ENCODE assay signal across 22 mouse cellular contexts in the genomic region with DNA sequence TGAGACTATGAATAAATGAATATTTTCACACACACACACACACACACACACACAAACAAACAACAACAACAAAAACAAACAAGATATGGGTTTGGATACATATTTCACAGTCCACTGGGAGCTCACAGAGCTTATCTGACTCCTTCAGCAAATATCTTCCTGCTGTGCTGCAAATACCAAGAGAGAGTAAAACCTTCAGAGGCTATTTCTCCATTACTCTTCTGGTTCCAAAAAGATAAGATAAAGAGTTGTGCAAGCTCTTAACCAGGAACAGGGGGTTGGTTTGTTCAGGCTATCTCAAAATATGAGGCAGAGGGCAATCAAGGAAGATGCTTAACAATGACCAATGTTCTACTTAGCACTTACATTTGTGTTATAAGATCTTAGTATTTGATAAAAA.
A peak's percentile ranks its signal among the peaks of the same experiment; 100 is the strongest.
DNase-seq lines count a peak whose midpoint lies in the region; ATAC-seq and TF ChIP-seq lines count a peak whose summit lies in the region.
"Had no signal": no experiment of that assay in that cellular context is flagged by ENCODE, and none has a peak within 500 bp of the region (broad histone marks: within the 10 kb centered on the region; RNA-seq: fewer than 3 reads in every experiment).

No protein-coding gene starts in this region.

- no peaks in the 10 kb centered on the region for H3K27me3 ChIP-seq in liver, adult 2 months (ENCODE audit: control insufficient read depth, insufficient read depth, low read length)
- H3K27me3 ChIP-seq in liver, embryonic 13.5 days = no peaks in the 10 kb centered on the region
- H3K27me3 ChIP-seq: embryonic facial prominence, embryonic 13.5 days; embryonic facial prominence, embryonic 15.5 days; forebrain, embryonic 12.5 days had no signal

- H3K27ac ChIP-seq in liver, adult 2 months (replicated peaks; ENCODE audit: insufficient read depth, low read depth, low read length) = no peak overlapping the region
- no peak overlapping the region for H3K27ac ChIP-seq in liver, embryonic 13.5 days
- H3K27ac ChIP-seq: embryonic facial prominence, embryonic 13.5 days; embryonic facial prominence, embryonic 15.5 days; forebrain, embryonic 10.5 days; forebrain, embryonic 12.5 days had no signal

- peak; percentile 59 for DNase-seq in liver, adult 2 months (ENCODE audit: extremely low read depth, low read depth, low spot score)
- DNase-seq in liver (no peak), 416B (ENCODE audit: low read depth) (peak; percentile 76)
- DNase-seq in liver, embryonic 13.5 days = no peak
- no peak for DNase-seq in layer of hippocampus, adult 18-20 months (ENCODE audit: low spot score in 2 of 2)
- DNase-seq: adrenal gland, adult 2 months; adrenal gland, postnatal 10 days; adrenal gland, postnatal 25 days; cerebellum, adult 11 months; cerebellum, adult 18-20 months; cerebellum, adult 8-10 months; cerebellum, adult 9-11 months; cerebellum, postnatal 14 days; cerebellum, postnatal 36 days; embryo, embryonic 11 days had no signal

- no peaks in the 10 kb centered on the region for H3K9me3 ChIP-seq in liver, embryonic 13.5 days (replicated peaks)
- H3K9me3 ChIP-seq: embryonic facial prominence, embryonic 13.5 days; embryonic facial prominence, embryonic 15.5 days; forebrain, embryonic 10.5 days; forebrain, embryonic 12.5 days had no signal

- H3K4me1 ChIP-seq in liver, adult 2 months (ENCODE audit: control insufficient read depth, insufficient read depth, low read length) = no peaks in the 10 kb centered on the region; the same call in 1 of the 2 replicates
- H3K4me1 ChIP-seq in liver, embryonic 13.5 days (replicated peaks) = 0 out of 2 replicates have a peak, but pooled peaks cover 4% of the 10 kb centered on the region
- H3K4me1 ChIP-seq: embryonic facial prominence, embryonic 13.5 days; embryonic facial prominence, embryonic 15.5 days had no signal

- TF ChIP-seq POLR2A in liver, adult 2 months (IDR thresholded peaks at IDR 0.05; ENCODE audit: extremely low read depth, insufficient read depth, low read length) = no peak

- H3K9ac ChIP-seq in liver, adult 2 months (ENCODE audit: low read depth, low read length) = no peak overlapping the region
- no peak overlapping the region for H3K9ac ChIP-seq in liver, embryonic 13.5 days
- H3K9ac ChIP-seq: embryonic facial prominence, embryonic 13.5 days; embryonic facial prominence, embryonic 15.5 days; forebrain, embryonic 12.5 days had no signal

- H3K36me3 ChIP-seq in liver, adult 2 months (ENCODE audit: control insufficient read depth, insufficient read depth, low read length) = no peaks in the 10 kb centered on the region
- H3K36me3 ChIP-seq in liver, embryonic 13.5 days = no peaks in the 10 kb centered on the region
- H3K36me3 ChIP-seq: embryonic facial prominence, embryonic 13.5 days; embryonic facial prominence, embryonic 15.5 days; forebrain, embryonic 10.5 days; forebrain, embryonic 12.5 days had no signal

- H3K4me2 ChIP-seq in liver, embryonic 13.5 days = no peak overlapping the region
- H3K4me2 ChIP-seq: embryonic facial prominence, embryonic 13.5 days; embryonic facial prominence, embryonic 15.5 days; forebrain, embryonic 12.5 days had no signal

- ATAC-seq in liver, embryonic 13.5 days (ENCODE audit: low read depth) = peak; percentile 60; the same call in 1 of the 2 replicates
- ATAC-seq: forebrain, embryonic 14.5 days; forebrain, embryonic 16.5 days had no signal

- no peak overlapping the region for H3K4me3 ChIP-seq in liver, adult 2 months (ENCODE audit: insufficient read depth, low read depth, low read length)
- H3K4me3 ChIP-seq in liver, embryonic 13.5 days (replicated peaks) = no peak overlapping the region
- H3K4me3 ChIP-seq: embryonic facial prominence, embryonic 13.5 days; embryonic facial prominence, embryonic 15.5 days; erythroblast, embryonic 14.5 days; forebrain, embryonic 10.5 days; forebrain, embryonic 12.5 days had no signal

- no peaks in the 10 kb centered on the region for H3K79me2 ChIP-seq in liver, adult 2 months (ENCODE audit: control insufficient read depth, insufficient read depth, low read length)

- TF ChIP-seq CTCF in liver, adult 2 months (IDR thresholded peaks at IDR 0.05; ENCODE audit: low read depth, low read length) = no peak

Comparison
In these comparisons a context has a peak if more than half of its experiments do, and no peak if none do; other contexts are left out.
1. DNase-seq: peak in liver, adult 2 months (single experiment) and 416B (single experiment); none in liver (single experiment), liver, embryonic 13.5 days (single experiment) and layer of hippocampus, adult 18-20 months (0 of 2).